Mouse (Mus musculus) heart, embryonic 16.5 days (tissue): ENCODE measurements around the gene Myrf. TPM values are rescaled to one million over a fixed set of nuclear protein-coding genes. Genes with fewer than 3 reads are reported as not detected.

Experiments used
- ATAC-seq: fragments of 200-750 bp; cut with Nextera tagmentation; replicated peaks from 2 replicates; pipeline ENCODE4 v1.8.0; 2017; ENCODE audit warnings: moderate number of reproducible peaks; ENCODE audit not compliant: insufficient read depth, low FRiP score; ENCODE audit errors: extremely low read depth
- H3K27ac ChIP-seq: fragments of 300-500 bp; sonication (generic); 2 replicates; pipeline ENCODE4 v1.5.1; 2014; ENCODE audit warnings: mild to moderate bottlenecking, low read length, control low read depth, moderate library complexity
- H3K27me3 ChIP-seq: fragments of 300-500 bp; sonication (generic); 2 replicates; pipeline ENCODE4 v1.6.1; 2014; ENCODE audit warnings: low read length, mixed read lengths; ENCODE audit not compliant: control insufficient read depth, insufficient read depth
- H3K36me3 ChIP-seq: fragments of 300-500 bp; sonication (generic); 2 replicates; pipeline ENCODE4 v1.6.1; 2014; ENCODE audit not compliant: control insufficient read depth, insufficient read depth
- H3K4me1 ChIP-seq: fragments of 300-500 bp; sonication (generic); 2 replicates; pipeline ENCODE4 v1.6.1; 2014; ENCODE audit warnings: low read length, mixed read lengths; ENCODE audit not compliant: control insufficient read depth, insufficient read depth
- H3K4me2 ChIP-seq: fragments of 300-500 bp; sonication (generic); 2 replicates; pipeline ENCODE4 v1.6.1; 2014; ENCODE audit warnings: low read depth, mild to moderate bottlenecking, control low read depth, low read length
- H3K4me3 ChIP-seq: fragments of 300-500 bp; sonication (generic); 2 replicates; pipeline ENCODE4 v1.5.1; 2014; ENCODE audit warnings: mild to moderate bottlenecking, control low read depth, low read length
- H3K9ac ChIP-seq: fragments of 300-500 bp; sonication (generic); 2 replicates; pipeline ENCODE4 v1.6.1; 2014; ENCODE audit warnings: low read length, control low read depth
- H3K9me3 ChIP-seq: fragments of 300-500 bp; sonication (generic); replicated peaks from 2 replicates; pipeline ENCODE4 v1.6.1; 2016; ENCODE audit warnings: low read length; ENCODE audit not compliant: control insufficient read depth
- WGBS: fragments of 180-500 bp; shearing (Covaris S2); extraction: QIAGEN DNeasy Blood & Tissue Kit; methylation state at CpG from one replicate; pipeline ENCODE4 v1.1.7; 2014; 5-methylcytosine and 5-hydroxymethylcytosine counted together
- polyA plus RNA-seq: library from polyadenylated mRNA; unstranded; fragments of >200 nt; fragmentation: Nextera tagmentation; extraction: Ambion mirVana; gene quantifications from 2 replicates; pipeline ENCODE4 v1.2.1, GENCODE M21; 2015

The Myrf gene
- polyA plus RNA-seq, 1 experiment from 2014 or later = 4.2 TPM

DNA sequence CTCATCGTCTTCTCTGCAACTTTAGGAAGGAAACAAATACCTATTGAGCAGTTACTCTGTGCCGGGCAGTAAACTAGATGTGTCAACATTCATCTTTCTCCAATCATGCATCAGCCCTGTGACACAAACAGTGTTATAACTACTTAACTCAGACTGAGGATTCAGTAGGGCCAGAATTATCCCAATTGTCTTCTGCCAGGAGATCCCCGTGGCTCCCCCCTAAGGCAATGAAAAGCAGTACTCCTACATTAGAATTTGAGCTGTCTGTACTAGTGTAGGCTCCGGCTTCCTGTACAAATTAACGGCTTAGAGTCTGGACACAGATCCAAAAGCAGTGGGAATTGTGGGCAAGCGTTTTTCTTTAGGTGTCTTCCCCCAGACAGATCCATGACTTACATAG is 35.5 kb downstream of the Myrf start:
- H3K27ac ChIP-seq = no peak overlapping the region
- no peak overlapping the region; the same call in 1 of the 2 replicates for H3K9ac ChIP-seq
- ATAC-seq = no peak
- peaks cover 19% of the 10 kb centered on the region for H3K36me3 ChIP-seq
- H3K9me3 ChIP-seq = no peaks in the 10 kb centered on the region
- H3K4me1 ChIP-seq = peaks cover 15% of the 10 kb centered on the region
- WGBS = 65% methylated on average over 6 of the region's 6 CpGs
- peak overlapping the region; percentile 69 for H3K4me3 ChIP-seq
- peak overlapping the region; percentile 73 for H3K4me2 ChIP-seq
- no peaks in the 10 kb centered on the region for H3K27me3 ChIP-seq

DNA sequence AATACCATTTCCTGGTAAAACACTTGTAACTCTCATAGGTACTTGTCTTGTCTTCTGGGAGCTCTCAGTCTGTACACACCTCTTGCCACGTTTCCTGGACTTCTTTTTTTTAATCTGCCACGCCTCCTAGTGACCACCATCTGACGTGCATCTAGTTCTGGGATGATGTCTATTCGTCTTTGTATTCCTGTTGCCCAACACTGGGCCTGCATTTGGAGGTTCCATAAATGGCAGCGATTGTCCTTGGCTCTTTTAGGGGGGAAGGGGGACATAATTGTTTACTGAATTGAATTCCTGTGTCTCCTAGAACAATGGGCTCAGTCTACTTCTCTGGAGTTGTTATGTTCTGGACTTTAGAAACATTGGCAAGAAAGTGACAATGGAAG is 35.9 kb downstream of the Myrf start:
- Histone ChIP-seq H3K27ac (peak overlapping the region; percentile 85), H3K4me2 (peak overlapping the region; percentile 73), H3K4me3 (peak overlapping the region; percentile 69), H3K36me3 (peaks cover 23% of the 10 kb centered on the region), H3K9ac (peak overlapping the region; percentile 78), H3K9me3 (no peaks in the 10 kb centered on the region), H3K4me1 (peaks cover 15% of the 10 kb centered on the region), H3K27me3 (no peaks in the 10 kb centered on the region)
- ATAC-seq = 0 out of 2 replicates have a peak, but pooled peaks have one; percentile 42
- 1% methylated on average over 5 of the region's 5 CpGs for WGBS

DNA sequence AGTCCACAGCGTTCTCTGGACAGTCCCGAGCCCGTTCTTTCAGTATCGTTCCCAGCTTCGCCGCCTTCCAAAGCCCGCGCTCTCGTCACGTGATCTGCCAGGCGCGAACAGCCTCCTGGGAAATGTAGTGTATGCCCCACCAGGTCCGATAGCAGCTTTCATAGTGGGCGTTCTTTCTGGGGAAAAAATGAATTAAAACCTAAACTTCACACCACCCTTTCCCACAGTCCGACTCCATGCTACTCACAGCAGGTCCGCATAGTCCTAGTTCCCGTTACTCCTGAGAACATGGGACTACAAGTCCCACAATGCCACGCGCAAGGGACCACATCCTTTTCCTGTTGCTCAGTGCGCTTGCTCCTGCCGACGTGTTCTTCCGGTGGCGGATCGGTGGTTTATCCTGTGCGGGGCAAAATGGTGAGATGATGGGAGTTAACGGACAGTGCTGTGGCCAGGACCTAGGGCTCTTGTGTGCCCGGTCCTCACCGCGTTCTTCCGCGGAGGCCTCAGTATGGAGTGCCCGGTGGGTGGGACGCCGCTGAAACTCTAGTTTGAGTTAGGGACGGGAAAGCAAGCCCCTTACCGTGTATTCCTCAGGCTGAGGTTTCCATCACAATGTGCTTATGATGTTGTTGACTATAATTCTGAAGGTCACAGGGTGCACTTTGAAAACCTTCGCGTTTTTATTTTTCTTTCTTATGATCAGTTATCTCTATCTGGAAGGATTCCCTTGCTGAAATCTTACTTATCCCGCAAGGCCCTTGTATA is 36.5 kb downstream of the Myrf start, which contains the start of the genes Tmem258 and Fen1:
Gene Tmem258, plus strand, starts transcription at position 167 of the 768 bp plus-strand sequence.
Gene Fen1, minus strand, starts transcription at position 322 of the 768 bp plus-strand sequence.
- peak; percentile 91 for ATAC-seq
- H3K27me3 ChIP-seq = no peaks in the 10 kb centered on the region
- peaks cover 21% of the 10 kb centered on the region for H3K36me3 ChIP-seq
- WGBS = under 1% methylated on average over 40 of the region's 40 CpGs
- H3K4me3 ChIP-seq = peak within 1 kb of the TSS; percentile 69
- H3K9ac ChIP-seq = peak within 1 kb of the TSS; percentile 78
- H3K4me2 ChIP-seq = peak within 1 kb of the TSS; percentile 73
- H3K27ac ChIP-seq = peak within 1 kb of the TSS; percentile 85
- H3K4me1 ChIP-seq = peaks cover 15% of the 10 kb centered on the region
- H3K9me3 ChIP-seq = no peaks in the 10 kb centered on the region

DNA sequence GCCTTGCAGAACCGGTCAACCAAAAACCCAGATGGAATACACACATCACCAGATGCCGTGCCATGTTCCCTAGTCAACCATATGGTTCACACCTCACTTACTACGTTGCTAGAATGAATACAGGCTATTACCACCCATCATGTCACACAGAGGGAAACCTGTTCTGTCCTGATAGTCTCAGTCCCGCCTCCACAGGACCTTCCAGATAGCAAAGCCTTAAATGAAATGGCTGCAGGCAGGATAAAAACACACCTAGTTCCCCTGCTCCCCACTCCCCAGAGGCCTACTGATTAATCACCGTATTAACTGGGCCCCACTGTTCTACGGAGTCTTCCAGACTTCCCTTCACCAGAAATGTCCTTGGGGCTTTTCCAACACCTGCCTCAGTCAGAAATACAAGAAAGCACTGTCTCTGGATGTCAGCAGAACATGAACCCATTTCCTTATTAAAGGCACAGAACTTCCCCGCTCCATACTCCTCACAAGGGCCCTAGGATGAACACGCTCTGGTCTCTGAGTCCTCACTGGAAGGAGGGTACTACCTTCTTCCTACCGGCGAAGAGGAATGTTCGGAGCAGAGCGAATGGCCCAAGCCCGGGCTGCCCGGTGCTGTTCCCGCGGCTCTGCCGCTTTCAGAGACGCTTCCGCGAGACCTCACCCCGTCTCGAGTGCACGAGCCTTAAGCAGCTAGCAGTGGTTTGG is 37.3 kb downstream of the Myrf start:
- H3K36me3 ChIP-seq = peaks cover 18% of the 10 kb centered on the region
- WGBS = 1% methylated on average over 23 of the region's 23 CpGs
- H3K27me3 ChIP-seq = no peaks in the 10 kb centered on the region
- peak overlapping the region; percentile 69 for H3K4me3 ChIP-seq
- H3K9me3 ChIP-seq = no peaks in the 10 kb centered on the region
- H3K9ac ChIP-seq = peak overlapping the region; percentile 78
- peak overlapping the region; percentile 73 for H3K4me2 ChIP-seq
- ATAC-seq = no peak
- peak overlapping the region; percentile 85 for H3K27ac ChIP-seq
- peaks cover 15% of the 10 kb centered on the region for H3K4me1 ChIP-seq

DNA sequence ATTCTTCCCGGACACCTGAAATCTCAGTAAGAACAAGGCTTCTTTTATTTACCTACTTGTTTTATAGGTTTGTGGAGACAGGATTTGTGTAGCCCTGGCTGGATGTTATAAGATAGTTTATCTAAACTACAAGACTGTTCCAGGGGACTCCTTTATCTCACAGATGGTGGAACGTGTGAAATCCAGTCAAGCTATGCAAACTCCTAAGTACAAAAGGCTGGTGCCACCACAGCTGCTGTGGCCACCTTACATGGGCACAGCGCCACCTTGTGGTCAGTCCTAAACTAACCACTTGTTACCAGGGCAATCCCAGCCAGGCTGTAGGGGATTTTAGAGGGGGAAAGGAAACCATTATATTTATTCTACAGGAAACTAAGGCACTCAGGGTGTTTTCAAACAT is 41.8 kb downstream of the Myrf start:
- no peaks in the 10 kb centered on the region for H3K9me3 ChIP-seq
- H3K27ac ChIP-seq = no peak overlapping the region
- H3K27me3 ChIP-seq = no peaks in the 10 kb centered on the region
- peaks cover 33% of the 10 kb centered on the region for H3K36me3 ChIP-seq
- no peak overlapping the region for H3K9ac ChIP-seq
- H3K4me1 ChIP-seq = peaks cover 9% of the 10 kb centered on the region
- 28% methylated on average over 3 of the region's 3 CpGs for WGBS
- no peak overlapping the region for H3K4me3 ChIP-seq
- no peak overlapping the region for H3K4me2 ChIP-seq
- ATAC-seq = no peak

DNA sequence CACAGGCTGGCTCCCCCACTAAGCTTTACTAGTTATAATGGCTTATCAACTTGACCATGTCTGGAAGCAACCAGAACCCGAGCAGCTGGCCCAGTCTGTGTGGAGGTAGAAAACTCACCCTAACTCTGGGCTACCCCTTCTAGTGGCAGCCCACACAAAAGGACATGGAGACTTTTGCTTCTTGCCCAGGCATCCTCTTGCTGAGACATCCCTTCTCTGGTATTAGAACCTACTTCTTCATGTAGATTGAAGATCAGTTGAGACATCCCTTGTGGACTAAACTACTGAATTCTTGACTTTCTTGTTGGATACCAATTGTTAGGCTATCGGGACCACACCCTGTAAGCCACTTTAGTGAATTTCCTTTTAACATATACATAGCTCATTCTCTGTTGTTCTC is 42.3 kb downstream of the Myrf start:
- Histone ChIP-seq H3K4me2 (no peak overlapping the region), H3K27me3 (no peaks in the 10 kb centered on the region), H3K4me1 (peaks cover 8% of the 10 kb centered on the region), H3K4me3 (no peak overlapping the region), H3K9me3 (no peaks in the 10 kb centered on the region), H3K9ac (no peak overlapping the region), H3K36me3 (peaks cover 33% of the 10 kb centered on the region), H3K27ac (no peak overlapping the region)
- ATAC-seq = no peak
- 68% methylated on average over 2 of the region's 2 CpGs for WGBS

DNA sequence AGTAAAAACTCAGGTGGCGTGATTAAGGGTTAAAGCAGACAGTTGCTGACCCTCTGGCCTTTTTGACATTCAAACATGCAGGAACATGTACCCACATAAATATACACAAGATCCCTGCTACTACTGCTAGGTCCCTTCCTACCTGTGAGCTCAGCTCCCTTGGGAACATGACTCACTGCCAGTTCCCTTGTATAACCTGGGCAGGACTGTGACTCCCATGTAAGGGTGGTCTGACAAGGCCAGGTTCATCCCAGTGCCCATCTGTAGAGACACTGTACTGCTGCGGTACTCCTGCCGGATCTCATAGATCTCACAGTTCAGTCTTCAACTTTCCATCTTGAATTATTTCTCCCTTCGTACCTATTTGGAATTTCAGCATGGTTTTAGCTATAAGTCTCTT is 43.4 kb downstream of the Myrf start:
- Histone ChIP-seq H3K9ac (no peak overlapping the region), H3K4me3 (no peak overlapping the region), H3K36me3 (peaks cover 42% of the 10 kb centered on the region), H3K27ac (no peak overlapping the region), H3K9me3 (no peaks in the 10 kb centered on the region), H3K4me2 (no peak overlapping the region), H3K27me3 (no peaks in the 10 kb centered on the region), H3K4me1 (no peaks in the 10 kb centered on the region)
- whole genome bisulfite sequencing = 86% methylated on average over 4 of the region's 4 CpGs
- no peak for ATAC-seq

DNA sequence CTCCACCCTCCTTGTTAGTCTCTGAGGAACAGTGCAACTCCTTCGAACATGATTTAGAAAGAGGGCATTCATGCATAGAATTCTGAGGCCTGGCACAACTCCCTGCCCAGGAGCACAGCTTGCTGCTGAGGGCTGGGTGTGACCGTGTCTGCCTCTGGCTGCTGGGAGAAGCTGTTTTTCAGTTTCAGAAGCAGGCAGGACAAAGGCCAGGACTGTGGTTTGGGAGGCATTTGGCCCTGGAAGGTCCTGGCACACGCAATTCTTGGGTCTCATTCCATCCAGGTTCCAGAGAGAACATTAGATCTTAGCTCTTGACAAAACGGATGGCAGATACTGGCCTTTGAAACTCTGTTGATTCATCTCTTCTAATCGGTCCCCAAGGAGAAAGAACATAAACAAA is 45.3 kb downstream of the Myrf start:
- Histone ChIP-seq H3K27ac (no peak overlapping the region), H3K36me3 (peaks cover 37% of the 10 kb centered on the region), H3K9me3 (no peaks in the 10 kb centered on the region), H3K27me3 (no peaks in the 10 kb centered on the region), H3K4me1 (no peaks in the 10 kb centered on the region), H3K9ac (no peak overlapping the region), H3K4me3 (no peak overlapping the region), H3K4me2 (no peak overlapping the region)
- WGBS = 71% methylated on average over 5 of the region's 5 CpGs
- ATAC-seq = no peak

DNA sequence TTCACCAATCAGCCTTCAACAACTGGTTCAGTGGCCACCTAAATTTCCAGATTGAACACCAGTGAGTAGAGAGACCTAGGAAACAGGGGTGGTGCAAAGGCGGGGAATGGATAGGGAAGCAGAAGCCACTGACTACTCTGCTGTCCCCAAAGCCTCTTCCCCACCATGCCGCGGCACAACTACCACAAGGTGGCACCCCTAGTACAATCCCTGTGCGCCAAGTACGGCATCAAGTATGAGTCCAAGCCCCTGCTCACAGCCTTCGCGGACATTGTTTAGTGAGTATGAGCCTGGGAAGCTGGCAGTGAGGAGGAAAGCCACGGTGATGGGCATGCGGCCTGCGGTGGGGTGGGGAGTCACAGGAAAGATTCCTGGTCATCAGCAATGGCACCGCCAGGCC is 46.2 kb downstream of the Myrf start:
- no peaks in the 10 kb centered on the region for H3K27me3 ChIP-seq
- H3K9me3 ChIP-seq = no peaks in the 10 kb centered on the region
- no peak overlapping the region for H3K27ac ChIP-seq
- H3K9ac ChIP-seq = no peak overlapping the region
- H3K4me3 ChIP-seq = no peak overlapping the region
- H3K4me2 ChIP-seq = no peak overlapping the region
- WGBS = 80% methylated on average over 11 of the region's 11 CpGs
- no peaks in the 10 kb centered on the region for H3K4me1 ChIP-seq
- peaks cover 36% of the 10 kb centered on the region for H3K36me3 ChIP-seq
- ATAC-seq = no peak
